Comparison of ENCODE assay signal across 14 mouse cellular contexts in the genomic region with DNA sequence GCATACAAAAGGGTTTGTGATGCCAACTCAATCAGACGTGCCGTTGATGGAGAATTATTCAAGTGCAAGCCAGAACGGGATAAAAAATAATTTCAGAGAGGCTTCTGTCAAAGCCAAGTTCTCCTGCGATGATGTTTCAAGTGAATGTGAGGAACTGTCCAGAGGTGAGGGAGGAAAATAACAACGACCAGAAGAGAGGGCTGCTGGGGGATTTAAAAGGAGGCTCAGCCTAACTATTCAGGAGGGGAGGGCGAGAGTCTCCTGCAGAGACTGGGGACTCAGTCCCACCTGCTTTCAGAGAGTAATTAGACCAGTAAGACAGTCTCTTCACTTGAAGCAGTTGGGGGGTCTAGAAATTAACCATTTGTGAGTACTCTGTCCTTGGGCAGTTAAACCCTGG.
DNase-seq lines count a peak whose midpoint lies in the region; ATAC-seq and TF ChIP-seq lines count a peak whose summit lies in the region.
"Had no signal": no experiment of that assay in that cellular context is flagged by ENCODE, and none has a peak within 500 bp of the region (broad histone marks: within the 10 kb centered on the region; RNA-seq: fewer than 3 reads in every experiment).

No protein-coding gene starts in this region.

- H3K27ac ChIP-seq in cerebellum, adult 2 months (ENCODE audit: insufficient read depth, low read length) = no peak overlapping the region
- H3K27ac ChIP-seq in forebrain, embryonic 11.5 days (ENCODE audit: low read depth, low read length) = peak overlapping the region; percentile 68
- H3K27ac ChIP-seq in hindbrain, embryonic 16.5 days (ENCODE audit: low read depth, low read length) = peak overlapping the region; percentile 64; the same call in 1 of the 2 replicates
- peak overlapping the region; percentile 49; the same call in 1 of the 2 replicates for H3K27ac ChIP-seq in neural tube, embryonic 14.5 days (ENCODE audit: low read depth, low read length)
- no peak overlapping the region for H3K27ac ChIP-seq in kidney, embryonic 15.5 days
- H3K27ac ChIP-seq: kidney, postnatal 0 days had no signal

- whole genome bisulfite sequencing in cerebellum, adult 2 months = 8% methylated on average over 6 of the region's 6 CpGs
- WGBS in forebrain, embryonic 11.5 days = 36% methylated on average over 6 of the region's 6 CpGs
- 6% methylated on average over 6 of the region's 6 CpGs for WGBS in hindbrain, embryonic 16.5 days
- 29% methylated on average over 6 of the region's 6 CpGs for WGBS in neural tube, embryonic 14.5 days
- 35% methylated on average over 6 of the region's 6 CpGs for WGBS in kidney, embryonic 15.5 days

- no peak overlapping the region; the same call in 1 of the 2 replicates for H3K9ac ChIP-seq in forebrain, embryonic 11.5 days (ENCODE audit: low read length)
- no peak overlapping the region for H3K9ac ChIP-seq in hindbrain, embryonic 16.5 days (ENCODE audit: low read depth, low read length)
- no peak overlapping the region for H3K9ac ChIP-seq in neural tube, embryonic 14.5 days (replicated peaks; ENCODE audit: low read depth, low read length)
- no peak overlapping the region for H3K9ac ChIP-seq in kidney, embryonic 15.5 days
- H3K9ac ChIP-seq: lung, embryonic 14.5 days had no signal

- H3K27me3 ChIP-seq in cerebellum, adult 2 months (ENCODE audit: control insufficient read depth, insufficient read depth, low read length) = no peaks in the 10 kb centered on the region
- H3K27me3 ChIP-seq in forebrain, embryonic 11.5 days (ENCODE audit: control insufficient read depth, insufficient read depth, low read length) = no peaks in the 10 kb centered on the region
- no peaks in the 10 kb centered on the region for H3K27me3 ChIP-seq in hindbrain, embryonic 16.5 days (replicated peaks; ENCODE audit: control insufficient read depth, insufficient read depth, low read length)
- no peaks in the 10 kb centered on the region for H3K27me3 ChIP-seq in neural tube, embryonic 14.5 days (ENCODE audit: control insufficient read depth, insufficient read depth, low read length)
- H3K27me3 ChIP-seq in kidney, embryonic 15.5 days = no peaks in the 10 kb centered on the region

- H3K4me2 ChIP-seq in forebrain, embryonic 11.5 days (ENCODE audit: low read depth, low read length, severe bottlenecking) = no peak overlapping the region
- H3K4me2 ChIP-seq in hindbrain, embryonic 16.5 days (ENCODE audit: low read length) = peak overlapping the region; percentile 21
- peak overlapping the region; percentile 20; the same call in 1 of the 2 replicates for H3K4me2 ChIP-seq in neural tube, embryonic 14.5 days (ENCODE audit: low read depth, low read length)
- H3K4me2 ChIP-seq in kidney, embryonic 15.5 days = no peak overlapping the region

- H3K4me3 ChIP-seq in cerebellum, adult 2 months (replicated peaks; ENCODE audit: insufficient read depth, low read depth, low read length) = no peak overlapping the region
- no peak overlapping the region for H3K4me3 ChIP-seq in forebrain, embryonic 11.5 days (ENCODE audit: low read depth, low read length)
- no peak overlapping the region for H3K4me3 ChIP-seq in hindbrain, embryonic 16.5 days (ENCODE audit: low read length)
- no peak overlapping the region for H3K4me3 ChIP-seq in neural tube, embryonic 14.5 days (ENCODE audit: low read depth, low read length)
- H3K4me3 ChIP-seq in kidney, embryonic 15.5 days (replicated peaks) = no peak overlapping the region

- intact Hi-C loops in left cerebral cortex, postnatal 4 days (cut with DNase I) = no loop called here

- H3K36me3 ChIP-seq in forebrain, embryonic 11.5 days (ENCODE audit: control insufficient read depth, insufficient read depth, low read length) = no peaks in the 10 kb centered on the region
- H3K36me3 ChIP-seq in hindbrain, embryonic 16.5 days (ENCODE audit: control insufficient read depth, insufficient read depth, low read length) = no peaks in the 10 kb centered on the region
- H3K36me3 ChIP-seq in neural tube, embryonic 14.5 days (ENCODE audit: control insufficient read depth, insufficient read depth, low read length) = no peaks in the 10 kb centered on the region
- no peaks in the 10 kb centered on the region for H3K36me3 ChIP-seq in kidney, embryonic 15.5 days

- H3K9me3 ChIP-seq in forebrain, embryonic 11.5 days (ENCODE audit: control insufficient read depth, low read length) = no peaks in the 10 kb centered on the region
- H3K9me3 ChIP-seq in hindbrain, embryonic 16.5 days (ENCODE audit: control insufficient read depth, low read length) = no peaks in the 10 kb centered on the region
- no peaks in the 10 kb centered on the region for H3K9me3 ChIP-seq in neural tube, embryonic 14.5 days (ENCODE audit: control insufficient read depth, low read length)
- no peaks in the 10 kb centered on the region for H3K9me3 ChIP-seq in kidney, embryonic 15.5 days (replicated peaks)

- no peak for TF ChIP-seq POLR2A in cerebellum, adult 2 months (IDR thresholded peaks at IDR 0.05; ENCODE audit: borderline replicate concordance, insufficient read depth, low read length)

- DNase-seq in cerebellum, adult 2 months = no peak
- DNase-seq in forebrain, embryonic 11.5 days (ENCODE audit: low spot score) = no peak
- no peak for DNase-seq in right cerebral cortex, adult 18-20 months
- no peak for DNase-seq in left cerebral cortex, postnatal 4 days
- DNase-seq: adrenal gland, postnatal 36 days; gastrocnemius, postnatal 25 days; heart, postnatal 10 days; lung, embryonic 14.5 days; thymus, postnatal 4 days had no signal

- peak; percentile 37; the same call in 1 of the 2 replicates for ATAC-seq in cerebellum, adult (ENCODE audit: insufficient number of reproducible peaks, low FRiP score, low TSS enrichment)
- ATAC-seq in forebrain, embryonic 11.5 days (replicated peaks; ENCODE audit: low FRiP score) = peak; percentile 80
- peak; percentile 44; the same call in 1 of the 2 replicates for ATAC-seq in hindbrain, embryonic 16.5 days
- ATAC-seq in neural tube, embryonic 14.5 days (ENCODE audit: low read depth) = 0 out of 2 replicates have a peak, but pooled peaks have one; percentile 20
- no peak for ATAC-seq in kidney, embryonic 15.5 days (replicated peaks; ENCODE audit: low FRiP score)

- H3K4me1 ChIP-seq in cerebellum, adult 2 months (ENCODE audit: control insufficient read depth, insufficient read depth, low read length) = no peaks in the 10 kb centered on the region
- peaks cover 2% of the 10 kb centered on the region; the same call in 1 of the 2 replicates for H3K4me1 ChIP-seq in forebrain, embryonic 11.5 days (replicated peaks; ENCODE audit: control insufficient read depth, insufficient read depth, low read length)
- peaks cover 11% of the 10 kb centered on the region for H3K4me1 ChIP-seq in hindbrain, embryonic 16.5 days (ENCODE audit: control insufficient read depth, insufficient read depth, low read depth, low read length)
- H3K4me1 ChIP-seq in neural tube, embryonic 14.5 days (ENCODE audit: control insufficient read depth, insufficient read depth, low read length) = peaks cover 8% of the 10 kb centered on the region
- peaks cover 9% of the 10 kb centered on the region for H3K4me1 ChIP-seq in kidney, embryonic 15.5 days

- TF ChIP-seq CTCF in cerebellum, adult 2 months (IDR thresholded peaks at IDR 0.05; ENCODE audit: borderline replicate concordance, insufficient read depth, low read depth, low read length) = no peak

Comparison
In these comparisons a context has a peak if more than half of its experiments do, and no peak if none do; other contexts are left out.
1. H3K27ac ChIP-seq: peak in forebrain, embryonic 11.5 days (single experiment), hindbrain, embryonic 16.5 days (single experiment) and neural tube, embryonic 14.5 days (single experiment); none in cerebellum, adult 2 months (single experiment) and kidney, embryonic 15.5 days (single experiment).
2. H3K4me2 ChIP-seq: peak in hindbrain, embryonic 16.5 days (single experiment) and neural tube, embryonic 14.5 days (single experiment); none in forebrain, embryonic 11.5 days (single experiment) and kidney, embryonic 15.5 days (single experiment).